Mouse (Mus musculus) gastrocnemius, postnatal 10 days (tissue): ENCODE measurements around the gene Myl6b. TPM values are rescaled to one million over a fixed set of nuclear protein-coding genes. Genes with fewer than 3 reads are reported as not detected.
"Not testable (repeated sequence)": the region's sequence is repeated elsewhere in the genome, so short reads cannot be mapped to it uniquely, and the experiment has no call there.

Experiments
- DNase-seq: peaks from one replicate; pipeline ENCODE4 v3.0.0; 2021; ENCODE audit warnings: mixed read lengths
- total RNA-seq, 2 experiments: library from RNA; stranded (reverse); gene quantifications; 2 replicates each; pipeline ENCODE4 v1.2.3; 2021

The Myl6b gene
- total RNA-seq, 2 experiments from 2014 or later, result 68.8 to 101 TPM

DNA sequence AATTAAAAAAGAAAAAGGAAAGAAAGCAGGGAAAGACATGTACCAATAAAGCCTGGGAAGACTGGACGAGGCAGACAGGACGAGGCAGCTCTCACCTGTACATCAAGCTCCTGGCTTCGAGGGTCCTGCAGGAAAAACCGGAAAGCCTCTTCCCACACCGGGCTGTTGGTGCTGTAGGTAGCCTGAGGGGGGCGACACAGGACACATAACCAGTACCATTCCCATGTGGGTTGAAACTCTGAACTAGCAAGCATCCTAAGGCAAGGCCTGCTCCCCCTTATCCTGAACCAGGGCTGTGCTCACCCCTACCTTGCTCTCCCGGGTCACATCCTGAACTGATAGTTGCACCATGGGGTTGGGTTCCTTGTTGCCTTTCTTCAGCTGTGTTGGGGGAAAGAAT, 20.3 kb upstream of the Myl6b start:
- peak; percentile 46 for DNase-seq

DNA sequence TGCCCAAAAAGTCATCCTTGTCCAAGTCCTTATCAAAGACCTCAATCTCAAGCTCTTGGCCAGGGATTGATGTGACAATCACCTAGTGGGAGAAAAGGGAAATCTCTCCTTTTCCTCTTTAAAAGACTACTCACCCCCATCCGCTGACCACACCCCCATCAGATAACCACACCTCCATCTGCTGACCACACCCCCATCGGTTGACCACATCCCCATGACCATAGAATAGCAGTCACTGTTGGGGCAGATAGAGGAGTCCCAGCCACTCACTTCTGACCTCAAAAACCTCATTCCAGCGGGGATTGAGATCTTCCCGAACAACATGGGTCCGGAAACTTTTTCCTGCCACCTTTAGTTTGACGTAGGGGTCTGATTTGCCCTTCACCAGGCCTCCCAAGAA, 18.2 kb upstream of the Myl6b start:
- DNase-seq, result no peak

DNA sequence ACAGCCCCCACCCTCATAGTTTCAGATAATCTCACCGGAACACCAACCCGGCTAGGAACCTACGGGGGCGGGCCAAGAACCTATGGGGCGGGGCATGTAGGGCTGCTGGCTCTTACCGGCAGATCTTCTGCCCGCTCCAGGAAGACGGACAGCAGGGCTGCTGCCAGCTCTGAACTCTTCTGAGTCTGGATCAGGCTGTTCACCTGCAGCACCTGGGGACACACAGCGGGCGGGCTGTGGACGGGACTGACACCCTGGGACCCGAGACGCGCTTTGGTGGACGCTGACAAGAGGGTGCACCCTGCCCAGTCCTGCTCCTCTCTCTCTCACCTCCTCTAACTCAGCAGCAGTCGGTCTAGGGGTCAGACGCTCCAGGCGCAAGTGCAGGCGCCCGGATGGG, 17.5 kb upstream of the Myl6b start:
- DNase-seq, result no peak

DNA sequence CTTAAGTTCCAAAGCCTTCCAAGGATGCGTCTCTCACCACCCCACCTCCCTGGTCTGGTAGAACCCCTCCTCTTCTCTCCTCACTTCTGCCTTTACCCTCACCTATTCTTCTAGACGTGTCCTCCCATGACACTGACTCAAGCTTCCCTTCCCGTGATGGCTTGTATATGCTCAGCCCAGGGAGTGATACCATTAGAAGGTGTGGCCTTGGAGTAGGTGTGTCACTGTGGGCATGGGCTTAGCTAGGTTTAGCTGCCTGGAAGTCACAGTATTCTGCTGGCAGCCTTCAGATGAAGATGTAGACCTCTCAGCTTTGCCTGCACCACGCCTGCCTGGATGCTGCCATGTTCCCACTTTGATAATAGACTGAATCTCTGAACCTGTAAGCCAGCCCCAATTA, 16.6 kb upstream of the Myl6b start:
- no peak for DNase-seq

DNA sequence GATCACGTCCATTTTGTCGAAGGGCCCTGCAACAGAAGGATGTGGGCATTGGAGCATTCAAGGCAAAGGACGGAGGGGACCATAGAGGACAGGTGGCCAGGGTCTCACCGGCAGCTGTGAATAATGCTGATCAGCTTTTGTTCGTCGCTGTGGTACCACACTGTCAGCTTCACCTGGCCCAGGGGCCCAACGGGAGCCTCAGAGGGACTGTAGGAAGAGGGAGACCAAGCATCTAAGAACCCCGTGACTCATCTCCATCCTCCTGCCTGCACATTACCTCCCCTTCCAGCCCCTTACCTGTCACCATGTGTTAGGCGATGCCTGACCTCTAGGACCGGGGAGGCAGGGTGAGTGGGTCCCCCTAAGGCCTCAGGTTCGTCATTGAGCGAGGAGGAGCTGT, 13.3 kb upstream of the Myl6b start:
- no peak for DNase-seq

DNA sequence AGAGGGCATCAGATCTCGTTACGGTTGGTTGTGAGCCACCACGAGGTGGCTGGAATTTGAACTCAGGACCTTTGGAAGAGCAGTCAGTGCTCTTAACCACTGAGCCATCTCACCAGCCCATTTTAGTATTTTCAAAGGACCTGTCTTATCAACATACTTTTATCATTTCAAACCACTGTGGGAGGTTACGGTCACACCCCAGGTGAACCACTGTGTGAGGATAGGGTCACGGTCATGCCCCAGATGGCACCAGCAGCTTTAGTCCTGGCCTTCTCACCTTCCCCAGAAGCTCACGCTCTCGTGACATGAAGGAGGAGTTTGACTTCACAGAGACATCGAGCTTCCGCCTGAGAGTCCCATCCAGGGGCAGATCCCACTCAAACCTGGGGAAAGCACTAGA, 12.7 kb upstream of the Myl6b start:
- no peak for DNase-seq

DNA sequence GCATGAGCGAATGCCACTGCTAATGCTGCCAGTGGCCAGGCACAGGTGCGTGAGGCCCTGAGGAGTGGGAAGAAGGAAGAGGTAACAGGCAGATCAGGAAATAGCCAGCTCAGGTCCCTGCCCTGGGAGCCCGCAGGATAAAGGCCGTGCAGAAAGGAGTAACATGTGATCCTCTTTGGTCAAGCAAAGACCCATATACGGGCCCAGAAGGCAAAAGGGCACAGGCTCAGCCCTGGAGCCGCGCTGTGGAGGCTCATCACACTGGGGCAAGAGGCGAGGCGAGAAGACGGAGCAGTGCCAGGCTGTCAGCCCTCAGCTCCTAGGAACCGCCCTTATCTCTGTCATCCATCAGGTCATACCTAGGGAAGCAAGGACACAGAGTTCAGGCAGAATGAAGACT, 11.8 kb upstream of the Myl6b start:
- no peak for DNase-seq

DNA sequence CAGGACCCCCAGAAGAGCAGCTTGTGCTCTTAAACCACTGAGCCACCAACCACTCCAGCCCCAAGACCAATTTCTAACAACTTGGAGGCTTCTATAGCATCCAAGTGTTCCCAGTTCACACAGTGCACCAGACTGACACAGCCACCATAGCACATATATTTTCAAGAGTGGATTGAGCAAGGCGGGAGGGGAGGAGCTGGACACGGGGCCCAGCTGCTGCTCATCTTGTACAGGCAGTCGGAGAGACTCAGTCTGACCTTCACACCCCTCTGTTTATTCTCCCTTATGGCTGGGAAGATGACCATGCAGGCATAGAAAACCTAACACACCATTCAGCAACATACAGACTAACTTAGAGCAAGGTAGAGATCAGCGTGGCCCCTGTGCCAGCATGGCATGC, 11.3 kb upstream of the Myl6b start:
- no peak for DNase-seq

DNA sequence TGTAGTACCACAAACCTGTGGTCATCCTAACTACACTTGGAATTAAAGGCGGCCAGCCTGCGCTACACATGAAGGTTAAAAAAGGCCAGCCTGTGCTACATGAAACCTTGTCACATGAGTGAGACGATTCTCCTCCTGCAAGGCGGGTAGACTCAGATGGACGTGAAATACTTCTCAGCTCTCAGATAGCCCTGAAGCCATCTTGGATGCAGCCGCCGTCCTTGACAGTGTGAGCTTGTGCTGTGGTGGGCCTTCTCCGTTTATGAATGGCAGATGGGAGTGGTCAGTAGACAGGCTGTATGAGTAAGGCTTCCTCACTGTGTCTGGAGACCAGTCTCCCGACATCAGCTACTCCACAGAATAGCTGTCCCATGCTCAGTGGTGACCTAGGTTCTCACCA, 10.7 kb upstream of the Myl6b start:
- no peak for DNase-seq

DNA sequence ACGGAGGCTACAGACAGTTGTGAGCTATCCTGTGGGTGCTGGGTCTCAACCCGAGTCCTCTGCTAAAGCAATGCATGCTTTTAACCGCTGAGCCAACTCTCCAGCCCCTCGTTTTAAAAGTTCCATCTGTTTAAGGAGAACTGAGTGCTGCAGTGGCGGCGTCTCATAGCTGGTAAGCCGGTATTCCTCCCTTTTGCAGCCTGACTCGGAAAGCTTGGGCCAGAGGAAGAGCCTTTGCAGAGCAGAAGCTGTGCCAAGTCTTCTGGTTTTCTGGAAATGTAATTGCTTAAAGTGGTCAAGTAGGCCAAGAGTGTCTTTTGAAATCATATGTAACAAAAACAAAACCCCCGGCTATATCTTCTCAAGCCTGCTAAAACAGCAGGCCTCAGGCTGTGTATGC, 9.8 kb upstream of the Myl6b start:
- DNase-seq, result no peak

DNA sequence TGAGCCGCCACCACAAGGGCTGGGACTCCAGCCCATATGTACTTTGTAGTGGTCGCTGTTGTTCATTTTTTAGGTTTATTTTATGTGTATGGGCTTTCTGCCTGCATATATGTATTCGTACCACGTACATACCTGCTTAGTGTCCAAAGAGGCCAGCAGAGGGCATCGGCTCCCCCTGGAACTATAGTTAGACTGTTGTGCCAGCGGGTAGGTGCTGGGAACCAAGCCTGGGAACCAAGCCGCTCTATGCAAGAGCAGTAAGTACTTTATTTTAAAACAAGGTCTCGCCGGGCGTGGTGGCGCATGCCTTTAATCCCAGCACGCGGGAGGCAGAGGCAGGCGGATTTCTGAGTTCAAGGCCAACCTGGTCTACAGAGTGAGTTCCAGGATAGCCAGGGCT, 7.5 kb upstream of the Myl6b start:
- DNase-seq, result no peak

DNA sequence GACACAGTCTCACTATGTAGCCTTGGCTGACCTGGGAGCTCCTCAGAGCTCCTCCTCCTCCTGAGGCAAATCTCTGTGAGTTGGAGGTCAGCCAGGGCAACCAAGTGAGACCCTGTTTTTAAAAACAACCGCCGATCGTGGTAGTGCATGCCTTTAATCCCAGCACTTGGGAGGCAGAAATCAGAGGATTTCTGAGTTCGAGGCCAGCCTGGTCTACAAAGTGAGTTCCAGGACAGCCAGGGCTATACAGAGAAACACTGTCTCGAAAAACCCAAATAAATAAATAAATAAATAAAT, 6.8 kb upstream of the Myl6b start:
- not testable (repeated sequence) for DNase-seq

DNA sequence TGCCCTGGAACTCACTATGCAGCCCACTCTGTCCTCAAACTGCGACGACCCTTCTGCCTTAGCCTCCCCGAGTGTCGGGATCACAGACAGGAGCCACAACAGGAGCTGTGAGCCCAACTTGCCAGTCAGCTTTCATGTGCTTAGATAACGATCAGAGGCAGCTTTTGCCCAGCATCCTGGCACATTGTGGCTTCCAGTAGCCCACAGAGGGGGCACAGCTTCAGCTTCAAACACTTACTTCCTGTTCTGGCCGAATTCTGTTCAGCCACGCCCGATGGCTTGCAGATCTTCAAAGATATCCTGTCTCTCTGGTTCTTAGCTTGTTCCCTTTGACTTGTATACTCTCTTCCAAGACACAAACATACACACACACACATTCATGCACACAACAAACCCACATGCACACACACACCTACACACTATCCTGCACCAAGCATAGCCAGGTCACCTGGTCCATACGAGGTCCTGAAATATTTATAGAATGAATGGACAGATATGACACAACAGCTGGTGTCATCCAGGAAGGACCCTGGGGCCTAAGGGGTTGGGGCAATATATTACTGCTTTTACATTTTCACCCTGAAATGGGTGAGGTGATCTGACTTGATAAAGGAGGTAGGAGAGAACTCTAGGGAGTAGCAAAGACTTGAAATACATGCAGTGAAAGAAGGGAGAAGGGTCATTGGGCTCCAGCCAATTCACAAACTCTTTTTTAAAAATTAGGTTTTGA, 6.3 kb upstream of the Myl6b start:
- DNase-seq, result no peak

DNA sequence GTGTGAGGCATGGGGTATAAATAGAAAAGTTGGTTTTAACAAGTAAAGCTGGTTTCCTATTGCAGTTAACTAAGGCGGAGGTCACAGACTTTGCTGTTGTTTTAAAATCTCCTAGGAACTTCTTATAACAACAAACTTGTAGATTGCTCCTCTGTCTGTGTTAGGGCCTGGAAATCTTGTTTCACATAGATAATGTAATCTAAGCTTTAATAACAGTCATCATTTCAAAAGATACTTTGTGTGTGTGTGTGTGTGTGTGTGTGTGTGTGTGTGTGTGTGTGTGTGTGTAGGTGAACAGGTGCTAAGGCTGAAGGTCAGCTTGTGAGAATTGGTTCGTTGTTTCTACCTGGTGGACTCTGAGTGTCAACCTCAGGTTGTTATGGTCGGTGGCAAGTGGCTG, 5.5 kb upstream of the Myl6b start:
- no peak for DNase-seq

DNA sequence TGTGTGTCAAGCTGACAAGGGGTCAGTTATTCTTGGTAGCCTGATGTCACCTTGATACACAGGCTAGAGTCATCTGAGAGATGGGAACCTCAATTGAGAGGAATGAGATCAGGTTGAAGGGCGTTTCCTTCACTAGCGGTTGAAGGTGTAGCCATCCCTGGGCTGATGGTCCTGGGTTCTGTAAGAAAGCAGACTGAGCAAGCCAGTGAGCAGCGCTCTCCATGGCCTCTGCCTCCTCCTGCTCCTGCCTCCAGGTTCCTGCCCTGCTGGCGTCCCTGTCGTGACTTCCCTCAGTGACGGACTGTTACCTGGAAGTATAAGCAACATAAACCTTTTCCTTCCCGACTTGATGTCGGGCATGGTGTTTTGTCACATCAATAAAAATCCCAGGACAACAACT, 5.0 kb upstream of the Myl6b start:
- DNase-seq, result no peak

DNA sequence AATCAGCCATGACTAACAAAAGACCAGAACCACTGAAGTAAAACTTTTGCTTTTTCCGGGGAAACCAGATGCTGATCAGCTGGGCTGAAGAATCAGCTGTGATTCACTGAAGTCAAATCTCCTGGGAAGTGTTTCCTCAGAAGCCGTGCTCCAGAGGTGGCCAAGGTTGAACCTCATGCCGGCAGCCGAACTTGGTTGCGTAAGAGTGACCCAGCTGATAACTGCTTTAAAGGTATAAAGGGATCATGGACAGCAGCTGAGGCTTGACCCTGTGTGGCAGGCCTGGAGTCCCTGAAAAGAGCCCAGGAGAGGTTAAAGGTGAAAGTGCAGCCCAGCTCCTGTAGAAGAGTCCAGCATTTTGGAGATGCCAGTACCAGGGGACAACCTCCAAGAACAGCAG, 3.9 kb upstream of the Myl6b start:
- DNase-seq, result no peak

DNA sequence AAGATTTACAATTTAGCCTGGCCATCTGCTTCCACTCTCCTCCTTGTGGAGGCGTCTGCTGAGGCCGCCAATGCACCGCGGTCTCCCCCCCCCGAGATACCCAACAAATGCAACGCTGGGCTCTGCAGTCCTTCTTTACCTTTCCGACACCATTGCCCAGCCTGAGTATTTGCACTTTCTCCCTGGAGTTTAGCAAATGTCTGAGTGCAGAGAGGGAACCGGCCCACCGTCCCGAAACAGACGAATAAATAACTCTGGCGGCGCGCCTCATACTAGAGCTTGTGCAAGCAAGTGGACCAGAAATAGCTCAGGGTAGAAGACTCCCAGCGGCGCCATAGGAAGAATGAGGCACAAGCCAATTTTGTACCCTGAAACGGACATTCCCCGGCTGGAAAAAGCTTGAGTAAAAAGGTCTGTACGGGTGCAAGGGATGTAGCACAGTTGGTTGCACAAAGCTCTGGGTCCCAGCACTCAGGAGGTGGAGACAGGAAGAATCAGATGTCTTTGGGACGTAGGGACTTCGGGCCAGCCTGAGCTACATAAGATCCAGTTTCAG, 709 bp upstream of the Myl6b start:
- DNase-seq, result peak; percentile 71

DNA sequence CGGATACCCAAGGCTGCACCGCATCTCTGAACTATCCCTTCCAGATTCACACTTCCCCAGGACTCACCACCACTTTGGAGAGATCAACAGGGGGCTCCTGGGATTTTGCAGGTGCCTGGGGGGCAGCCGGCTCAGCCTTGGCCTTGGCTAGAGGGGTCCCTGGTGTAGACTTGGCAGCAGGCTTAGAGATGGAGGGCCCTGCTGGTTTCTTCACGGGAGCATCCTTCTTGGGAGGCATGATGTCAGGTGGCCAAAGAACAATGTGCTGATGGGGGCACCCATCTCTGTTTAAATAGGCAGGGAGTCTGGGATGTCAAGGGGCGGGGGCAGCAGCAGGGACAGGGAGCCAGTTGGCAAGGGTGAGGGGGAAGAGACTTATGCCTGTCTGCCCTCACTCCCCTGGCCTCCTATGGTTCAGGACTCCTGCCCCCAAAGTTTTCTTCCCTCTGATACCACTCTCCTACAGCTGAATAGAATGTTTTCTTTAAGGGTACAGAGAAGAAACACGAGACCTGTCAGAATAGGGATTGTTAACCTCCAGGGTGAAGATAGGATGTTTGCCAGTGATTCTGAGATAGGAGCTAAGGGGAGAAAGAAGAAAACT, 1.2 kb downstream of the Myl6b start:
- no peak for DNase-seq

DNA sequence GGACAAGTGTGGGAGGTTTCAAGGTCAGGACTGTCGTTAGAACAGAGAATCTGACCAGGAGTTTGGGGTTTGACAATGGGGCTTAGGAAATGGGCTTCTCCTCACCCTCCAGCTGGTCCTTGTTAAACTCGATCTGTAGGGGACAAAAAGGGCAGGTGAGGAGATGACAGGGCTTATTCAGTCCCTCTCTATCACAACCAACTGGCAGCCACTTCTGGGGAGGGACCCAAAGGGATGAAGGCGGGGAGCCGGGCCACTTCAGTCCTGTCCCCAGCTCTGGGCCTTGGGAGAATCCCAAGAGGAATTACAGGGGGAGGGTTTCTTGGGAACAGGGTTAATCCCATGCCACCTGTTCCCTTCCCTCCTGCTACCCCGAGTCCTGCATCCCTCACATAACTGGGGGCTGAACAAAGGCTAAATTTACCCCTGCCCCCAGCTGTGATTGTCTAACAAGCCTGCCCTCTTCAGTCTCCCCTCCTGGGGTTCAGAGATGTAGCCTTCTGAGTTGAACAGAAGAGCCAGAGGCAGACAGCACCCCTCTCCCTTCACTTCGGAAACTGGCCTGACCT, 1.9 kb downstream of the Myl6b start:
- no peak for DNase-seq

DNA sequence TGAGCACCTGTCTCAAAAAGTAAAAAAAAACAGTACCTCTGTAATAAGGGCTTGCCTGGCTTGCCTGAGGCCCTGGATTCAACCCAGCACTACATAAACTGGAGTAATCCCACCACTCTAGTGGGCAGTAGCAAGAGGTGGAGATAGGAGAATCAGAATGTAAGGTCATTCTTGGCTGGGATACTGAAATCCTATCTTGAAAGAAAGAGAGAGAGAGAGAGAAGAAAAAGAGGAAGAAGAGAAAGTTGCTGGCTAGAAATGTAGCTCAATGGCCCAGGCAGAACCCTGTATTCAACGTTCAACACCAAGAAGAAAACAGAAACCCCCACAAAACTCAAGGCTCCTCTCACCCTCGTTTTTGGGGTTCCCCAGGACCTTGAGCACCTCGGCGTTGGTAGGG, 2.6 kb downstream of the Myl6b start:
- DNase-seq, result no peak

DNA sequence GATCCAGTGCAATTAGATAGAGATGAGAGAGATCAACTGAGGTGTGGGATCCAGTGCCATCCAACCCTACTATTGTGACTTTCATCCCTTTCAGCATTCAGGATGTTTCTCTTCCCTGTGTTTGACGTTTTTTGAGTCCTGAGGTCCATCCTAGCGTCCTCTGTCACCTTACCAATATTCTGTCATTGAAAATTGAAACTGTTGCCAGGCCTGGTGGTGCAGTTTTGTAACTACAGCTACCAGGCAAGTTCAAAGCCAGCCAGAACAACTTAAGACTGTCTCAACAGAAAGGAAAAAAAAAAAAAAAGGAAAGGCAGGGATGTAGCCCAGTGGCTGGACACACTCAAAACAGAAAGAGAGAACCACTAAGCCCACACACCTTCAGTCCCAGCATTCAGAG, 3.2 kb downstream of the Myl6b start:
- no peak for DNase-seq

DNA sequence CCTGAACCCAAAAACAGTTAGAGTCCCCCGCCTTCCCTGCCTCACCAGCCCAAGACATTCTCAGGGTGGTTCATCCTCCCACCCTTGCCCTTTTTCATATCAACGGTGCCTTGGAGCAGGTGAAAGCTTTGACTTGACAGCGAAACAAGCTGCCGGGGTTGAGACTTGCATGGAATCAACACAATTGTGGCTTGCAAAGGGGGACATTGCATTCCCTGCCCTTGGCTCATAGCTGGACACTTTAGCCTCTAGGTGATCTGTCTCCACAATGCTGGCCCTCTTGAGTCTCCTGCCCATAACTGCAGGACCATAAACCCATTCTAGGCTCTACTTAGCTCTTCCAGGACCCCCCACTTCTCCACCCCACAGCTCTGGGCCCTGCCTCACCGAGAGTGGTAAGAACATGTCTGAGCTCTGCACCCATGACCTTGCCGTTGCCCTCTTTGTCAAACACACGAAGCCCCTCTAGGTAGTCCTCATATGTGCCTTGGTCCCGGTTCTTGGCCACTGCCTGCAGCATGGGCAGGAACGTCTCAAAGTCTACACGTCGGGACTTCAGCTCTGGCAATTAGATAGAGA, 3.7 kb downstream of the Myl6b start:
- DNase-seq, result no peak
